Mouse (Mus musculus) duodenum, adult 2 months (tissue): ENCODE data around the gene Sell. TPM values are rescaled to one million over a fixed set of nuclear protein-coding genes. Genes with fewer than 3 reads are reported as not detected.

Source experiments
- polyA plus RNA-seq: library from polyadenylated mRNA; depleted of rRNA; stranded (reverse); fragments of >200 nt; gene quantifications from 2 replicates; pipeline ENCODE4 v1.2.3, GENCODE M21; 2012; ENCODE audit warnings: low replicate concordance; rRNA removed

Gene Sell
- 0.09 and 0.60 TPM in 2 replicates for polyA plus RNA-seq

GRCm38 (mm10) chr1:164061925-164062324 is at the start of gene Sell:
TSS of gene Sell (plus strand) at chr1:164061982.

DNA sequence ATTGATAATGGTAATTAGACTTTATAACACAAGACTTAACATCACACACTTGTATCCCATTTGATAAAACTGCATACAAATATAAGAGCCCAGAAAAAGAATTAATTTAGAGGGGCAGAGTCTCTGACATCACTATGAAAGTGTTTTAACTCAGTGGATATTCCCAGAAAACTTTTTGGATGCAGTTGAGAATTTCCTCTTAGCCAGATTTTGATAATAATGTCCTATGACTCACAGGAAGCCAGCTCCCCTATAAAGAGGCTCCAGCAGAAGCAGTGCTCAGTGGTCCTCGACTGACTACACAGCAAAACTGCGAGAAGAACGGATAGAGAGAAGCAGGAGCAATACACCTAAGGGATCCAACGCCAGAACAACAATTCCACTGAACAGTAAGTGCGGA is 13.8 kb upstream of the Sell start, which contains the start of gene Sele:
TSS of gene Sele (plus strand) at position 301 of the 400 bp plus-strand sequence.

GRCm38 (mm10) chr1:164114947-164115493 is 53.2 kb downstream of the Sell start, which contains the start of gene Selp:
TSS of gene Selp (plus strand) at chr1:164115264.

Other genes with a start within 250 kb of the Sell start
- 3.2 and 4.4 TPM in 2 replicates for gene Scyl3, start 132.9 kb upstream of the Sell start, polyA plus RNA-seq
- 0.23 and 0.57 TPM in 2 replicates for gene BC055324, start 67.2 kb upstream of the Sell start, polyA plus RNA-seq
- 0.12 TPM in 1 of 2 replicates, not detected in the other for gene Mettl18, start 67.1 kb upstream of the Sell start, polyA plus RNA-seq
- 0.07 TPM in 1 of 2 replicates, not detected in the other for gene Sele, start 13.7 kb upstream of the Sell start, polyA plus RNA-seq
- gene Selp, start 53.3 kb downstream of the Sell start, polyA plus RNA-seq: 0.18 and 1.3 TPM in 2 replicates
- gene F5, start 89.9 kb downstream of the Sell start, polyA plus RNA-seq: 0.20 and 3.5 TPM in 2 replicates
- 6.5 and 13.8 TPM in 2 replicates for gene Slc19a2, start 187.1 kb downstream of the Sell start, polyA plus RNA-seq
- gene Ccdc181, start 213.6 kb downstream of the Sell start, polyA plus RNA-seq: 0.79 and 1.1 TPM in 2 replicates
- 3.3 and 3.7 TPM in 2 replicates for gene Nme7, start 242.1 kb downstream of the Sell start, polyA plus RNA-seq
- gene Blzf1, start 245.5 kb downstream of the Sell start, polyA plus RNA-seq: 0.42 and 0.49 TPM in 2 replicates